Mouse (Mus musculus): ENCODE measurements around the gene Rundc3a. TPM values are rescaled to one million over a fixed set of nuclear protein-coding genes. Genes with fewer than 3 reads are reported as not detected.

Rundc3a gene
- polyA plus RNA-seq, 1 experiment from 2014 or later = 9.2 TPM

DNA sequence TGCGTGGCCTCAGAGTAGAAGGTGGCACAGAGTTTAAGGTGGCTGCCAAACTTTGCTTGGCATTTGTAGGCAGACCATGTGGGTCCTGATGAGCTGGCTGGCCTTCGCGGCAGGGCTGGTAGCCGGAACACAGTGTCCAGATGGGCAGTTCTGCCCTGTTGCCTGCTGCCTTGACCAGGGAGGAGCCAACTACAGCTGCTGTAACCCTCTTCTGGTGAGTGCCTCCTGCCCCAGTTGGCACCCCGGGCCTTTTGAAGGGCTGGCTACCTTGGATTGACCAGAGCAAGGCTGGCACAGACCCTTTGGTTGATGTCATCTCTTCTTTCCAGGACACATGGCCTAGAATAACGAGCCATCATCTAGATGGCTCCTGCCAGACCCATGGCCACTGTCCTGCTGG lies 39.7 kb downstream of the Rundc3a start:
- Histone ChIP-seq H3K4me2 (peak overlapping the region; percentile 14; the same call in 1 of the 2 replicates), H3K27me3 (replicated peaks) (no peaks in the 10 kb centered on the region), H3K4me3 (replicated peaks) (no peak overlapping the region), H3K9me3 (no peaks in the 10 kb centered on the region), H3K36me3 (peaks cover 17% of the 10 kb centered on the region), H3K9ac (no peak overlapping the region), H3K27ac (no peak overlapping the region), H3K4me1 (peaks cover 27% of the 10 kb centered on the region)
- no peak for ATAC-seq (ENCODE audit: insufficient read depth, low FRiP score, low read depth)
- WGBS = 92% methylated on average over 6 of the region's 6 CpGs

DNA sequence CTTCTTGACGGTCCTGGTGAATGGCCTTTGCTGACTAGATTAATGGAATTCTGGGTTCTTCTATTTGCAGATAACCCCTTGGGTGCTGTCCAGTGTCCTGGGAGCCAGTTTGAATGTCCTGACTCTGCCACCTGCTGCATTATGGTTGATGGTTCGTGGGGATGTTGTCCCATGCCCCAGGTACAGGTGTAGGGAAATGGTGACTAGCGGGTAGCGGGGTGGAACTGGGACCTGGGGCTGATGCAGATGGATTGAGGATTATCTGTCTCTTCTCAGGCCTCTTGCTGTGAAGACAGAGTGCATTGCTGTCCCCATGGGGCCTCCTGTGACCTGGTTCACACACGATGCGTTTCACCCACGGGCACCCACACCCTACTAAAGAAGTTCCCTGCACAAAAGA lies 40.7 kb downstream of the Rundc3a start:
- peaks cover 36% of the 10 kb centered on the region for H3K4me1 ChIP-seq
- H3K4me3 ChIP-seq (replicated peaks) = no peak overlapping the region
- H3K4me2 ChIP-seq = no peak overlapping the region
- H3K27ac ChIP-seq = 0 out of 2 replicates have a peak overlapping the region, but pooled peaks have one; percentile 33
- H3K9ac ChIP-seq = no peak overlapping the region
- H3K36me3 ChIP-seq = peaks cover 17% of the 10 kb centered on the region
- 90% methylated on average over 7 of the region's 7 CpGs for WGBS
- H3K9me3 ChIP-seq = no peaks in the 10 kb centered on the region
- no peaks in the 10 kb centered on the region for H3K27me3 ChIP-seq (replicated peaks)
- no peak for ATAC-seq (ENCODE audit: insufficient read depth, low FRiP score, low read depth)

- no peak overlapping the region for H3K9ac ChIP-seq
- no peaks in the 10 kb centered on the region for H3K27me3 ChIP-seq (replicated peaks)
- no peaks in the 10 kb centered on the region for H3K9me3 ChIP-seq
- H3K36me3 ChIP-seq = peaks cover 17% of the 10 kb centered on the region
- ATAC-seq (ENCODE audit: insufficient read depth, low FRiP score, low read depth) = peak; percentile 29; the same call in 1 of the 2 replicates
- 14% methylated on average over 7 of the region's 7 CpGs for WGBS
- peaks cover 35% of the 10 kb centered on the region for H3K4me1 ChIP-seq
- H3K27ac ChIP-seq = no peak overlapping the region
- H3K4me3 ChIP-seq (replicated peaks) = no peak overlapping the region
- H3K4me2 ChIP-seq = no peak overlapping the region
Observed at GRCm38 (mm10) chr11:102434406-102434805, 41.2 kb downstream of the Rundc3a start.

- no peak for ATAC-seq (ENCODE audit: insufficient read depth, low FRiP score, low read depth)
- peaks cover 22% of the 10 kb centered on the region for H3K36me3 ChIP-seq
Observed at GRCm38 (mm10) chr11:102434816-102435705, 41.9 kb downstream of the Rundc3a start.

DNA sequence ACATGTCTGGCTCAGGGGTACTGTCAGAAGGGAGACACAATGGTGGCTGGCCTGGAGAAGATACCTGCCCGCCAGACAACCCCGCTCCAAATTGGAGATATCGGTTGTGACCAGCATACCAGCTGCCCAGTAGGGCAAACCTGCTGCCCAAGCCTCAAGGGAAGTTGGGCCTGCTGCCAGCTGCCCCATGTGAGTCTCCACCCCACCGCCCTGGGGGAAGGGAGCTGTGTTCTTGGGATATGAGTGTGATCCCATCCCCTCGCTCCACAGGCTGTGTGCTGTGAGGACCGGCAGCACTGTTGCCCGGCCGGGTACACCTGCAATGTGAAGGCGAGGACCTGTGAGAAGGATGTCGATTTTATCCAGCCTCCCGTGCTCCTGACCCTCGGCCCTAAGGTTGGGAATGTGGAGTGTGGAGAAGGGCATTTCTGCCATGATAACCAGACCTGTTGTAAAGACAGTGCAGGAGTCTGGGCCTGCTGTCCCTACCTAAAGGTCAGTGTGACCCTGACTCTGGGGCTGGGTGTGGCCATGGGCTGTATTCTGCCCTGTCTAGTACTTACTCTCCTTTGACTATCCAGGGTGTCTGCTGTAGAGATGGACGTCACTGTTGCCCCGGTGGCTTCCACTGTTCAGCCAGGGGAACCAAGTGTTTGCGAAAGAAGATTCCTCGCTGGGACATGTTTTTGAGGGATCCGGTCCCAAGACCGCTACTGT lies 42.7 kb downstream of the Rundc3a start:
- peaks cover 23% of the 10 kb centered on the region for H3K36me3 ChIP-seq
- no peak overlapping the region for H3K4me2 ChIP-seq
- no peak overlapping the region for H3K4me3 ChIP-seq (replicated peaks)
- no peak for ATAC-seq (ENCODE audit: insufficient read depth, low FRiP score, low read depth)
- WGBS = 91% methylated on average over 18 of the region's 18 CpGs
- no peak overlapping the region for H3K27ac ChIP-seq
- no peak overlapping the region for H3K9ac ChIP-seq
- no peaks in the 10 kb centered on the region for H3K27me3 ChIP-seq (replicated peaks)
- no peaks in the 10 kb centered on the region for H3K9me3 ChIP-seq
- peaks cover 31% of the 10 kb centered on the region for H3K4me1 ChIP-seq

More at GRCm38 (mm10) chr11:102434816-102435705, 41.9 kb downstream of the Rundc3a start:
- Histone ChIP-seq H3K27ac (no peak overlapping the region), H3K4me1 (peaks cover 31% of the 10 kb centered on the region), H3K4me2 (no peak overlapping the region), H3K9ac (no peak overlapping the region), H3K9me3 (no peaks in the 10 kb centered on the region), H3K4me3 (replicated peaks) (no peak overlapping the region), H3K27me3 (replicated peaks) (no peaks in the 10 kb centered on the region)
- WGBS = 91% methylated on average over 11 of the region's 11 CpGs

- Histone ChIP-seq H3K9me3 (no peaks in the 10 kb centered on the region), H3K27ac (no peak overlapping the region), H3K4me2 (no peak overlapping the region), H3K36me3 (peaks cover 26% of the 10 kb centered on the region), H3K4me3 (replicated peaks) (no peak overlapping the region), H3K4me1 (peaks cover 27% of the 10 kb centered on the region), H3K9ac (no peak overlapping the region), H3K27me3 (replicated peaks) (no peaks in the 10 kb centered on the region)
- 73% methylated on average over 10 of the region's 10 CpGs for WGBS
- no peak for ATAC-seq (ENCODE audit: insufficient read depth, low FRiP score, low read depth)
Observed at GRCm38 (mm10) chr11:102436471-102436790, 43.2 kb downstream of the Rundc3a start.

- Histone ChIP-seq H3K4me3 (replicated peaks) (peak overlapping the region; percentile 43), H3K27ac (0 out of 2 replicates have a peak overlapping the region, but pooled peaks have one; percentile 28), H3K9me3 (no peaks in the 10 kb centered on the region), H3K4me1 (peaks cover 19% of the 10 kb centered on the region), H3K27me3 (replicated peaks) (no peaks in the 10 kb centered on the region), H3K4me2 (peak overlapping the region; percentile 93), H3K9ac (peak overlapping the region; percentile 24; the same call in 1 of the 2 replicates), H3K36me3 (peaks cover 31% of the 10 kb centered on the region)
- peak; percentile 40; the same call in 1 of the 2 replicates for ATAC-seq (ENCODE audit: insufficient read depth, low FRiP score, low read depth)
- WGBS = 17% methylated on average over 87 of the region's 87 CpGs
Observed at GRCm38 (mm10) chr11:102437120-102438061, 44.2 kb downstream of the Rundc3a start.

- H3K4me1 ChIP-seq = peaks cover 19% of the 10 kb centered on the region
- H3K4me2 ChIP-seq = peak overlapping the region; percentile 93
- H3K9me3 ChIP-seq = no peaks in the 10 kb centered on the region
- WGBS = 14% methylated on average over 76 of the region's 77 CpGs
- H3K27ac ChIP-seq = no peak overlapping the region
- peak overlapping the region; percentile 24; the same call in 1 of the 2 replicates for H3K9ac ChIP-seq
- peaks cover 33% of the 10 kb centered on the region for H3K36me3 ChIP-seq
- H3K4me3 ChIP-seq (replicated peaks) = peak overlapping the region; percentile 43
- no peak for ATAC-seq (ENCODE audit: insufficient read depth, low FRiP score, low read depth)
- no peaks in the 10 kb centered on the region for H3K27me3 ChIP-seq (replicated peaks)
Observed at GRCm38 (mm10) chr11:102438212-102439092, 45.2 kb downstream of the Rundc3a start.

- Histone ChIP-seq H3K4me2 (no peak overlapping the region), H3K9ac (no peak overlapping the region), H3K9me3 (no peaks in the 10 kb centered on the region), H3K4me1 (peaks cover 25% of the 10 kb centered on the region), H3K27me3 (replicated peaks) (no peaks in the 10 kb centered on the region), H3K27ac (no peak overlapping the region), H3K36me3 (peaks cover 35% of the 10 kb centered on the region), H3K4me3 (replicated peaks) (no peak overlapping the region)
- 83% methylated on average over 14 of the region's 14 CpGs for WGBS
- no peak for ATAC-seq (ENCODE audit: insufficient read depth, low FRiP score, low read depth)
Observed at GRCm38 (mm10) chr11:102439093-102440082, 46.2 kb downstream of the Rundc3a start.

DNA sequence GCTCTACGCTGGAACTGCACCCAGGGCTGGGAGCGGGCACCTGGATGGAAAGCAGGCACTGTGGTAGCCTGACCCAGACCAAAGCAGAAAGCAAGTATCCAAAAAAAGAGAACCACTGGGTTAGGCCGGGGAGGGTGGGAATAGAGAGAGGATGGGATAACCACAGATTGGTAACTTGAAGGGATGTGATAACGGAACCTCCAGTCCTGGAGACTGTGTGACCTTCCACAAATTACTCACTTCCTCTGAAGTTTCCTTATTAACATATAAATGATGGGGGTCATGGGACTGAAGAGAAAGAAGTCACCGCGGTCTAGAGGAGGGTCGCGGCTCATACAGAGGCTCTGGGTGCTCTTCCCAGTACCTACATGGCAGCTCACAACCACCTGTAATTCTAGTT lies 47.1 kb downstream of the Rundc3a start:
- H3K36me3 ChIP-seq = peaks cover 28% of the 10 kb centered on the region
- no peaks in the 10 kb centered on the region for H3K9me3 ChIP-seq
- no peak for ATAC-seq (ENCODE audit: insufficient read depth, low FRiP score, low read depth)
- H3K4me1 ChIP-seq = peaks cover 31% of the 10 kb centered on the region
- no peaks in the 10 kb centered on the region for H3K27me3 ChIP-seq (replicated peaks)
- no peak overlapping the region for H3K4me3 ChIP-seq (replicated peaks)
- 85% methylated on average over 8 of the region's 8 CpGs for WGBS
- H3K4me2 ChIP-seq = no peak overlapping the region
- no peak overlapping the region for H3K9ac ChIP-seq
- H3K27ac ChIP-seq = no peak overlapping the region
